Mouse (Mus musculus) midbrain, embryonic 13.5 days (tissue): Measurements from ENCODE around the gene Gm17509. TPM values are rescaled to one million over a fixed set of nuclear protein-coding genes. Genes with fewer than 3 reads are reported as not detected.
"Not testable (repeated sequence)": the region's sequence is repeated elsewhere in the genome, so short reads cannot be mapped to it uniquely, and the experiment has no call there.

Experiments used
- ATAC-seq: fragments of 200-750 bp; cut with Nextera tagmentation; 2 replicates; pipeline ENCODE4 v1.8.0; 2017; ENCODE audit warnings: mild to moderate bottlenecking, moderate TSS enrichment, moderate library complexity
- H3K27ac ChIP-seq: fragments of 300-500 bp; sonication (generic); 2 replicates; pipeline ENCODE4 v1.5.1; 2015; ENCODE audit warnings: inconsistent platforms, mild to moderate bottlenecking, moderate library complexity
- H3K27me3 ChIP-seq: fragments of 300-500 bp; sonication (generic); 2 replicates; pipeline ENCODE4 v1.6.1; 2015; ENCODE audit warnings: mild to moderate bottlenecking, inconsistent platforms
- H3K36me3 ChIP-seq: fragments of 300-500 bp; sonication (generic); 2 replicates; pipeline ENCODE4 v1.6.1; 2015; ENCODE audit warnings: mild to moderate bottlenecking, inconsistent platforms
- H3K4me1 ChIP-seq: fragments of 300-500 bp; sonication (generic); replicated peaks from 2 replicates; pipeline ENCODE4 v1.6.1; 2015; ENCODE audit warnings: inconsistent platforms
- H3K4me2 ChIP-seq: fragments of 300-500 bp; sonication (generic); replicated peaks from 2 replicates; pipeline ENCODE4 v1.6.1; 2015; ENCODE audit warnings: moderate library complexity, mild to moderate bottlenecking, inconsistent platforms
- H3K4me3 ChIP-seq: fragments of 300-500 bp; sonication (generic); replicated peaks from 2 replicates; pipeline ENCODE4 v1.5.1; 2015; ENCODE audit warnings: mild to moderate bottlenecking, inconsistent platforms
- H3K9ac ChIP-seq: fragments of 300-500 bp; sonication (generic); replicated peaks from 2 replicates; pipeline ENCODE4 v1.6.1; 2015; ENCODE audit warnings: mild to moderate bottlenecking, inconsistent platforms
- H3K9me3 ChIP-seq: fragments of 300-500 bp; sonication (generic); 2 replicates; pipeline ENCODE4 v1.6.1; 2016; ENCODE audit warnings: mild to moderate bottlenecking, inconsistent platforms
- WGBS: fragments of 180-500 bp; shearing (Covaris S2); methylation state at CpG from one replicate; pipeline ENCODE4 v1.1.7; 2015; 5-methylcytosine and 5-hydroxymethylcytosine counted together
- polyA plus RNA-seq: library from polyadenylated mRNA; unstranded; fragments of >200 nt; fragmentation: Nextera tagmentation; extraction: Ambion mirVana; gene quantifications from 2 replicates; pipeline ENCODE4 v1.2.1, GENCODE M21; 2015

Gm17509 gene
- polyA plus RNA-seq, 1 experiment from 2014 or later, result 0.71 TPM

- Histone ChIP-seq H3K36me3 (no peaks in the 10 kb centered on the region), H3K9me3 (no peaks in the 10 kb centered on the region), H3K27me3 (no peaks in the 10 kb centered on the region), H3K4me3 (no peak overlapping the region), H3K4me2 (no peak overlapping the region; the same call in 1 of the 2 replicates), H3K9ac (no peak overlapping the region), H3K4me1 (no peaks in the 10 kb centered on the region), H3K27ac (no peak overlapping the region)
- WGBS, result 49% methylated on average over 22 of the region's 22 CpGs
- peak; percentile 79 for ATAC-seq
These were observed 18.0 kb downstream of the Gm17509 start for GRCm38 (mm10) chr13:117202755-117203471.

- no peaks in the 10 kb centered on the region for H3K9me3 ChIP-seq
- no peaks in the 10 kb centered on the region for H3K4me1 ChIP-seq
- no peak overlapping the region for H3K4me3 ChIP-seq
- no peak overlapping the region for H3K4me2 ChIP-seq
- H3K27me3 ChIP-seq, result no peaks in the 10 kb centered on the region
- no peak overlapping the region for H3K27ac ChIP-seq
- H3K9ac ChIP-seq, result no peak overlapping the region
- no peaks in the 10 kb centered on the region for H3K36me3 ChIP-seq
- WGBS, result 90% methylated on average over 7 of the region's 7 CpGs
- peak; percentile 31; the same call in 1 of the 2 replicates for ATAC-seq
These were observed 22.3 kb downstream of the Gm17509 start for GRCm38 (mm10) chr13:117198402-117199083.

- Histone ChIP-seq H3K4me1 (no peaks in the 10 kb centered on the region), H3K4me3 (no peak overlapping the region), H3K27ac (no peak overlapping the region), H3K36me3 (no peaks in the 10 kb centered on the region), H3K27me3 (no peaks in the 10 kb centered on the region), H3K9me3 (no peaks in the 10 kb centered on the region), H3K9ac (no peak overlapping the region), H3K4me2 (no peak overlapping the region)
- no peak for ATAC-seq
- 95% methylated on average over 2 of the region's 2 CpGs for WGBS
These were observed 23.2 kb downstream of the Gm17509 start for GRCm38 (mm10) chr13:117197666-117198065.

GRCm38 (mm10) chr13:117195569-117196495 lies 25.0 kb downstream of the Gm17509 start:
- H3K9ac ChIP-seq, result no peak overlapping the region
- H3K27me3 ChIP-seq, result no peaks in the 10 kb centered on the region
- H3K27ac ChIP-seq, result no peak overlapping the region
- no peaks in the 10 kb centered on the region for H3K4me1 ChIP-seq
- H3K36me3 ChIP-seq, result no peaks in the 10 kb centered on the region
- no peak overlapping the region for H3K4me3 ChIP-seq
- no peak overlapping the region for H3K4me2 ChIP-seq
- ATAC-seq, result no peak
- 90% methylated on average over 13 of the region's 13 CpGs for WGBS
- H3K9me3 ChIP-seq, result no peaks in the 10 kb centered on the region

- 85% methylated on average over 7 of the region's 7 CpGs for WGBS
- H3K9ac ChIP-seq, result no peak overlapping the region
- H3K27me3 ChIP-seq, result no peaks in the 10 kb centered on the region
- H3K9me3 ChIP-seq, result no peaks in the 10 kb centered on the region
- H3K4me2 ChIP-seq, result no peak overlapping the region
- H3K4me3 ChIP-seq, result no peak overlapping the region
- no peak overlapping the region for H3K27ac ChIP-seq
- H3K36me3 ChIP-seq, result no peaks in the 10 kb centered on the region
- no peak for ATAC-seq
- H3K4me1 ChIP-seq, result no peaks in the 10 kb centered on the region
These were observed 27.4 kb downstream of the Gm17509 start for GRCm38 (mm10) chr13:117193422-117193983.

GRCm38 (mm10) chr13:117192161-117192560 lies 28.7 kb downstream of the Gm17509 start:
- Histone ChIP-seq H3K27me3 (no peaks in the 10 kb centered on the region), H3K4me3 (no peak overlapping the region), H3K27ac (no peak overlapping the region), H3K9me3 (no peaks in the 10 kb centered on the region), H3K4me1 (no peaks in the 10 kb centered on the region), H3K36me3 (no peaks in the 10 kb centered on the region), H3K9ac (no peak overlapping the region), H3K4me2 (no peak overlapping the region)
- no peak for ATAC-seq
- WGBS, result 89% methylated on average over 5 of the region's 5 CpGs

- H3K27ac ChIP-seq, result no peak overlapping the region
- H3K4me3 ChIP-seq, result no peak overlapping the region
- no peak overlapping the region for H3K4me2 ChIP-seq
- H3K36me3 ChIP-seq, result no peaks in the 10 kb centered on the region
- 0 out of 2 replicates have a peak, but pooled peaks have one; percentile 20 for ATAC-seq
- no peaks in the 10 kb centered on the region for H3K4me1 ChIP-seq
- WGBS, result 81% methylated on average over 6 of the region's 6 CpGs
- H3K9ac ChIP-seq, result no peak overlapping the region
- H3K9me3 ChIP-seq, result no peaks in the 10 kb centered on the region
- no peaks in the 10 kb centered on the region for H3K27me3 ChIP-seq
These were observed 35.5 kb downstream of the Gm17509 start for GRCm38 (mm10) chr13:117185329-117185728.

GRCm38 (mm10) chr13:117183288-117183687 lies 37.6 kb downstream of the Gm17509 start:
- 82% methylated on average over 6 of the region's 6 CpGs for WGBS
- Histone ChIP-seq H3K36me3 (no peaks in the 10 kb centered on the region), H3K4me1 (no peaks in the 10 kb centered on the region), H3K27me3 (no peaks in the 10 kb centered on the region), H3K27ac (no peak overlapping the region), H3K9ac (no peak overlapping the region), H3K9me3 (no peaks in the 10 kb centered on the region), H3K4me3 (no peak overlapping the region), H3K4me2 (no peak overlapping the region)
- ATAC-seq, result no peak

- not testable (repeated sequence) for ATAC-seq, H3K27ac ChIP-seq, H3K4me2 ChIP-seq, H3K9ac ChIP-seq, H3K9me3 ChIP-seq, H3K27me3 ChIP-seq, H3K4me1 ChIP-seq, H3K36me3 ChIP-seq, H3K4me3 ChIP-seq
- WGBS, result 46% methylated on average over 3 of the region's 3 CpGs
These were observed 40.0 kb downstream of the Gm17509 start for GRCm38 (mm10) chr13:117180912-117181311.
